Mouse (Mus musculus) C3H10T1/2 (cell line): Measurements from ENCODE around the gene 1700001J03Rik. TPM values are rescaled to one million over a fixed set of nuclear protein-coding genes. Genes with fewer than 3 reads are reported as not detected.

Experiments used
- polyA plus RNA-seq, 2 experiments: library from polyadenylated mRNA; unstranded; fragments of >200 nt; fragmentation: generic; extraction: Trizol; gene quantifications; one replicate each; pipeline ENCODE4 v1.2.1; 2012; ENCODE audit warnings: missing spikeins in 2 of 2

Gene 1700001J03Rik
- not detected for polyA plus RNA-seq

GRCm38 (mm10) chr5:146185204-146185603 is at the start of gene 1700001J03Rik:
Gene 1700001J03Rik (minus strand): TSS chr5:146185304.

GRCm38 (mm10) chr5:146230864-146231654 is 46.0 kb upstream of the 1700001J03Rik start, which contains the start of gene Cdk8:
Gene Cdk8 (plus strand): TSS chr5:146231230.

GRCm38 (mm10) chr5:146220879-146221714 is 36.0 kb upstream of the 1700001J03Rik start, which contains the start of gene Rnf6:
Gene Rnf6 (minus strand): TSS chr5:146221555.

GRCm38 (mm10) chr5:146170621-146171020 is 14.5 kb downstream of the 1700001J03Rik start, which contains the start of gene Gm6309:
Gene Gm6309 (minus strand): TSS chr5:146170721.

GRCm38 (mm10) chr5:146160439-146160838 is 24.7 kb downstream of the 1700001J03Rik start, which contains the start of gene Gm5565:
Gene Gm5565 (minus strand): TSS chr5:146160539.

Other genes with a start within 250 kb of the 1700001J03Rik start
- gene Cyp3a25, start 175.7 kb downstream of the 1700001J03Rik start, polyA plus RNA-seq: not detected
- gene Cyp3a59, start 106.0 kb downstream of the 1700001J03Rik start, polyA plus RNA-seq: not detected
- gene Gm5565, start 24.8 kb downstream of the 1700001J03Rik start, polyA plus RNA-seq: not detected
- gene Gm6309, start 14.6 kb downstream of the 1700001J03Rik start, polyA plus RNA-seq: not detected
- 10 to 100 TPM in 1 of 2 experiments, under 1 TPM in 1; 0.83 to 13.3 TPM for gene Rnf6, start 36.3 kb upstream of the 1700001J03Rik start, polyA plus RNA-seq
- 1 to 10 TPM; 1.2 to 6.9 TPM for gene Cdk8, start 45.9 kb upstream of the 1700001J03Rik start, polyA plus RNA-seq
- gene Wasf3, start 199.7 kb upstream of the 1700001J03Rik start, polyA plus RNA-seq: not detected